Mouse (Mus musculus) embryonic facial prominence, embryonic 11.5 days (tissue): ENCODE results near the gene Asap3. TPM values are rescaled to one million over a fixed set of nuclear protein-coding genes. Genes with fewer than 3 reads are reported as not detected.

Experiments
- ATAC-seq: fragments of 200-750 bp; cut with Nextera tagmentation; replicated peaks from 2 replicates; pipeline ENCODE4 v1.8.0; 2017; ENCODE audit warnings: low read depth; ENCODE audit not compliant: insufficient number of reproducible peaks, low FRiP score, low TSS enrichment
- DNase-seq: peaks from one replicate; pipeline ENCODE4 v3.0.0-alpha.2; 2015; ENCODE audit warnings: low spot score
- H3K27ac ChIP-seq: fragments of 300-500 bp; sonication (generic); replicated peaks from 2 replicates; pipeline ENCODE4 v1.5.1; 2014; ENCODE audit warnings: mild to moderate bottlenecking, low read depth, low read length, control low read depth
- H3K27me3 ChIP-seq: fragments of 300-500 bp; sonication (generic); 2 replicates; pipeline ENCODE4 v1.6.1; 2014; ENCODE audit warnings: mild to moderate bottlenecking, low read length, moderate library complexity, mixed read lengths; ENCODE audit not compliant: control insufficient read depth, insufficient read depth
- H3K36me3 ChIP-seq: fragments of 300-500 bp; sonication (generic); replicated peaks from 2 replicates; pipeline ENCODE4 v1.6.1; 2014; ENCODE audit warnings: low read depth, mild to moderate bottlenecking, low read length, moderate library complexity, mixed read lengths; ENCODE audit not compliant: control insufficient read depth, insufficient read depth
- H3K4me1 ChIP-seq: fragments of 300-500 bp; sonication (generic); 2 replicates; pipeline ENCODE4 v1.6.1; 2014; ENCODE audit warnings: low read length, mixed read lengths; ENCODE audit not compliant: control insufficient read depth, insufficient read depth
- H3K4me2 ChIP-seq: fragments of 300-500 bp; sonication (generic); 2 replicates; pipeline ENCODE4 v1.6.1; 2014; ENCODE audit warnings: low read depth, mild to moderate bottlenecking, control low read depth, low read length, moderate library complexity
- H3K4me3 ChIP-seq: fragments of 300-500 bp; sonication (generic); 2 replicates; pipeline ENCODE4 v1.5.1; 2014; ENCODE audit warnings: low read depth, low read length, control low read depth
- H3K9ac ChIP-seq: fragments of 300-500 bp; sonication (generic); replicated peaks from 2 replicates; pipeline ENCODE4 v1.6.1; 2014; ENCODE audit warnings: mild to moderate bottlenecking, control low read depth, low read length
- H3K9me3 ChIP-seq: fragments of 300-500 bp; sonication (generic); replicated peaks from 2 replicates; pipeline ENCODE4 v1.6.1; 2016; ENCODE audit warnings: mild to moderate bottlenecking, low read length, inconsistent platforms, mixed read lengths; ENCODE audit not compliant: control insufficient read depth
- WGBS: fragments of 180-500 bp; shearing (Covaris S2); extraction: QIAGEN DNeasy Blood & Tissue Kit; methylation state at CpG from one replicate; pipeline ENCODE4 v1.1.7; 2014; 5-methylcytosine and 5-hydroxymethylcytosine counted together
- polyA plus RNA-seq: library from polyadenylated mRNA; unstranded; fragments of >200 nt; fragmentation: Nextera tagmentation; extraction: Ambion mirVana; gene quantifications from 2 replicates; pipeline ENCODE4 v1.2.1, GENCODE M21; 2014

Asap3 gene
- polyA plus RNA-seq, 1 experiment from 2014 or later, result 2.9 TPM

GRCm38 (mm10) chr4:136255919-136256318 lies 49.8 kb downstream of the Asap3 start:
- Histone ChIP-seq H3K4me3 (no peak overlapping the region), H3K9me3 (no peaks in the 10 kb centered on the region), H3K36me3 (no peaks in the 10 kb centered on the region), H3K4me2 (no peak overlapping the region), H3K4me1 (no peaks in the 10 kb centered on the region), H3K9ac (no peak overlapping the region), H3K27ac (no peak overlapping the region), H3K27me3 (no peaks in the 10 kb centered on the region)
- DNase-seq (no peak), ATAC-seq (no peak)
- 71% methylated on average over 6 of the region's 6 CpGs for WGBS

GRCm38 (mm10) chr4:136256696-136257095 lies 50.5 kb downstream of the Asap3 start:
- ATAC-seq (no peak), DNase-seq (no peak)
- H3K4me3 ChIP-seq, result no peak overlapping the region
- H3K4me2 ChIP-seq, result no peak overlapping the region
- H3K9me3 ChIP-seq, result no peaks in the 10 kb centered on the region
- H3K27ac ChIP-seq, result no peak overlapping the region
- WGBS, result 81% methylated on average over 10 of the region's 10 CpGs
- H3K4me1 ChIP-seq, result no peaks in the 10 kb centered on the region
- no peak overlapping the region for H3K9ac ChIP-seq
- H3K27me3 ChIP-seq, result no peaks in the 10 kb centered on the region
- H3K36me3 ChIP-seq, result no peaks in the 10 kb centered on the region

GRCm38 (mm10) chr4:136259916-136260315 lies 53.8 kb downstream of the Asap3 start:
- ATAC-seq (no peak), DNase-seq (no peak)
- H3K4me1 ChIP-seq, result no peaks in the 10 kb centered on the region
- H3K4me3 ChIP-seq, result no peak overlapping the region
- H3K9me3 ChIP-seq, result no peaks in the 10 kb centered on the region
- H3K4me2 ChIP-seq, result no peak overlapping the region
- no peaks in the 10 kb centered on the region for H3K27me3 ChIP-seq
- H3K27ac ChIP-seq, result no peak overlapping the region
- no peaks in the 10 kb centered on the region for H3K36me3 ChIP-seq
- H3K9ac ChIP-seq, result no peak overlapping the region
- WGBS, result 50% methylated on average over 3 of the region's 3 CpGs

- no peak overlapping the region for H3K9ac ChIP-seq
These were observed 54.5 kb downstream of the Asap3 start for GRCm38 (mm10) chr4:136260491-136261180.

GRCm38 (mm10) chr4:136261912-136262311 lies 55.7 kb downstream of the Asap3 start:
- Histone ChIP-seq H3K27me3 (no peaks in the 10 kb centered on the region), H3K4me3 (no peak overlapping the region), H3K9ac (no peak overlapping the region), H3K4me2 (no peak overlapping the region), H3K4me1 (no peaks in the 10 kb centered on the region), H3K36me3 (no peaks in the 10 kb centered on the region), H3K9me3 (no peaks in the 10 kb centered on the region), H3K27ac (no peak overlapping the region)
- WGBS, result 75% methylated on average over 10 of the region's 10 CpGs
- ATAC-seq, result no peak
- no peak for DNase-seq

More at GRCm38 (mm10) chr4:136260491-136261180, 54.5 kb downstream of the Asap3 start:
- Histone ChIP-seq H3K27me3 (no peaks in the 10 kb centered on the region), H3K4me2 (no peak overlapping the region), H3K9me3 (no peaks in the 10 kb centered on the region), H3K4me1 (no peaks in the 10 kb centered on the region), H3K4me3 (no peak overlapping the region), H3K36me3 (no peaks in the 10 kb centered on the region), H3K27ac (no peak overlapping the region)
- 48% methylated on average over 9 of the region's 10 CpGs for WGBS
- peak; percentile 83 for DNase-seq
- ATAC-seq, result no peak; the same call in 1 of the 2 replicates

- DNase-seq, result no peak
- Histone ChIP-seq H3K9ac (no peak overlapping the region), H3K27ac (no peak overlapping the region), H3K9me3 (no peaks in the 10 kb centered on the region), H3K4me1 (no peaks in the 10 kb centered on the region), H3K4me3 (no peak overlapping the region), H3K4me2 (no peak overlapping the region), H3K36me3 (no peaks in the 10 kb centered on the region), H3K27me3 (no peaks in the 10 kb centered on the region)
- 89% methylated on average over 4 of the region's 4 CpGs for WGBS
- ATAC-seq, result no peak
These were observed 57.4 kb downstream of the Asap3 start for GRCm38 (mm10) chr4:136263555-136263954.

- Histone ChIP-seq H3K9ac (no peak overlapping the region), H3K4me2 (no peak overlapping the region), H3K27me3 (no peaks in the 10 kb centered on the region), H3K9me3 (no peaks in the 10 kb centered on the region), H3K4me1 (no peaks in the 10 kb centered on the region), H3K36me3 (no peaks in the 10 kb centered on the region), H3K4me3 (no peak overlapping the region), H3K27ac (no peak overlapping the region)
- ATAC-seq, result no peak
- 83% methylated on average over 9 of the region's 9 CpGs for WGBS
- no peak for DNase-seq
These were observed 60.7 kb downstream of the Asap3 start for GRCm38 (mm10) chr4:136266716-136267343.

- H3K9me3 ChIP-seq, result no peaks in the 10 kb centered on the region; the same call in 1 of the 2 replicates
- H3K9ac ChIP-seq, result no peak overlapping the region
- no peak overlapping the region for H3K27ac ChIP-seq
- no peaks in the 10 kb centered on the region for H3K36me3 ChIP-seq
- WGBS, result 95% methylated on average over 1 of the region's 1 CpGs
- H3K27me3 ChIP-seq, result no peaks in the 10 kb centered on the region
- ATAC-seq (0 out of 2 replicates have a peak, but pooled peaks have one; percentile 56), DNase-seq (no peak)
- H3K4me1 ChIP-seq, result no peaks in the 10 kb centered on the region
- H3K4me2 ChIP-seq, result no peak overlapping the region
- H3K4me3 ChIP-seq, result no peak overlapping the region
These were observed 62.7 kb downstream of the Asap3 start for GRCm38 (mm10) chr4:136268912-136269311.
